Mouse (Mus musculus): ENCODE measurements at regions not wholly inside any gene's neighbourhood (a gene's known extent, or its start where the extent isn't known, plus 50 kb on each side); places are given as distances from the start of the nearest gene placed in this dataset.

DNA sequence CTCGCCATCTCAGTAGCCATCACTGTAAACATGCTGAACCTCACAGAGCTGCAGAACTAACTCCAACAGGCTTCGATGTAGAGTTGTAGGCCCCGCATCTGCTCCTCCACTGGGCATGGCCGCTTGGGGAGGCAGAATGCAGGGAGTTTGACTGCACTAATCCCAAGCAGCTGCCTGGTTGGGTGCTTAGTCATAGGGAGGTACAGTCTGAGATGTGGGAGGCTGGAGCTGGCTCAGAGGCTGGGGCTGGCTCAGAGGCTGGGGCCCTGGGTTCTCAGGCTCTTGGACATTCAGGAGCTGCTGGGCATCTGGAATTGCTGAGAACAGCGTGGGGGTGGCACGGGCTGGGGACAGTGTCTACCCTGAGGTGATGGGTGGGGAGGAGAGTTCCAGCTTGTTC is 143.6 kb upstream of the Pdzrn3 start:
- H3K36me3 ChIP-seq (replicated peaks; ENCODE audit: control insufficient read depth, insufficient read depth, low read depth): no peaks in the 10 kb centered on the region
- H3K27ac ChIP-seq: no peak overlapping the region
- H3K9ac ChIP-seq (replicated peaks): no peak overlapping the region
- H3K9me3 ChIP-seq (ENCODE audit: control insufficient read depth, low read length): no peaks in the 10 kb centered on the region
- peaks cover 0 to 4% of the 10 kb centered on the region in 2 experiments; a peak in 1 of 4 replicates for H3K4me1 ChIP-seq (replicated peaks; ENCODE audit: control insufficient read depth in 2 of 2, insufficient read depth in 2 of 2, low read length in 1 of 2)
- H3K4me3 ChIP-seq (ENCODE audit: insufficient read depth in 1 of 2, low read depth in 2 of 2, low read length in 2 of 2): no peak overlapping the region
- WGBS (ENCODE audit: insufficient replicate concordance): 67% methylated on average over 6 of the region's 6 CpGs
- no peak for ATAC-seq (ENCODE audit: insufficient read depth)
- no peak overlapping the region for H3K4me2 ChIP-seq (ENCODE audit: low read depth)
- DNase-seq (ENCODE audit: low read depth in 3 of 3, low spot score in 3 of 3): no peak
- TF ChIP-seq EP300 (IDR thresholded peaks at IDR 0.05; ENCODE audit: low read depth) (no peak), CTCF (IDR thresholded peaks at IDR 0.05; ENCODE audit: low read depth) (no peak)
- no peaks in the 10 kb centered on the region for H3K27me3 ChIP-seq (ENCODE audit: control insufficient read depth, insufficient read depth, low read length)

DNA sequence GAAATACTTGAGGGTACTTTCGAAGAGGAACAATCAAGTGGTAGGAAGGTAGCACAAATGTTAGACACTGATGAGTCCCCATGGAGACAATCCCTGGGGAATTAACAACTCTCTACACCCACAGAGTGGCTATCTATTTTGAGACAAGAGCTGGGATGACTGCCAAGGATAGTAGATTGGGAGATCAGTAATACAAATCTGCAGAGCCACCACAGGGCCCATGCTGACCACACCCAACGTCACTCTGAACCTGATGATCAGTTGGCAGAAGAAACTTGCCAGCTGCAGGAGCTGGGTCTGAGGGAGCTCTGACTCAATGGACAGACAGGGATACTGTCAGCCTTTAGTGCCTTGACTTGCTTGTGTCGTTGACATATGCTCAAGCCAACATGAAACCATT is 143.1 kb upstream of the Pdzrn3 start:
- WGBS (ENCODE audit: insufficient replicate concordance): 45% methylated on average over 3 of the region's 3 CpGs
- no peaks in the 10 kb centered on the region for H3K27me3 ChIP-seq (ENCODE audit: control insufficient read depth, insufficient read depth, low read length)

DNA sequence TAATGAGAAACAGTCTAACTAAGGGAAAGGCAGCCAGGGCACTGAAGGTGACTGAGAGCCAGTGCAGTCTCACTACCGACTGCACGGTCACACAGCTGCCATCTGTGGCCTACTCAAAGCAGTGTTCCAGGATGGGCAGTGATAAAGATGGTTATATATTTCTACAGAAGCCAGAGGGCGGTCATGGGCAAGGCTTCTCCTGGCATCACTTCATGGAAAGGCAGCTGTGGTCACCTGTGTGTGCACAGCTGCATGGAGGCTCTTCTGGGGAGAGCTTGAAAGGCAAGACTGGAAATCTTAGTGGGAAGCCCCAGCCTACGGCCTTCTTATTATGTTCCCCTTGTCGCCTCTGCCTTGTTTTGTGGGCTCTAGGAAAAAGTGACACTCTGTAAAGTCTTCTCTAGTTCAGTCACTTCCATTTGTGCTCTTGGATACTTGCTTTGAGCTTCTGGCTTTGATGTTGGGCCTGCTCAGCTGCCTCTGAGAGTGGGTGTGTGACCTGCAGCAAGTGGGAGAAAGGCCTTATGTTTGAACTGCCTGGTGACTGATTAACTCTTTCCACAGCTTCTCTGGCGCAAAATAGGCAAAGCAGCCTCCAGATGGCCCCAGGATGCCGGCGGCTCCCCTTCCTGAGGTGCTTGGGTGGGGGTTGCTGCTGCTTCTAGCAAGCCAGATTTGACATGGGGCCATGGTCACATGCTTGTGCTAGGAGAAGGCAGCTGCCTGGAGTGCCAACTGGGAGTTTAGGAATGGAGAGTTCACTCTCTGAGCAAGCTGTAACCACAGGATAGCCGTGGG is 141.4 kb upstream of the Pdzrn3 start:
- no peak overlapping the region for H3K4me3 ChIP-seq (ENCODE audit: insufficient read depth in 1 of 2, low read depth in 2 of 2, low read length in 2 of 2)
- H3K27ac ChIP-seq: no peak overlapping the region
- no peaks in the 10 kb centered on the region for H3K9me3 ChIP-seq (ENCODE audit: control insufficient read depth, low read length)
- no peaks in the 10 kb centered on the region for H3K27me3 ChIP-seq (ENCODE audit: control insufficient read depth, insufficient read depth, low read length)
- ATAC-seq (ENCODE audit: insufficient read depth) (no peak), DNase-seq (ENCODE audit: low read depth in 3 of 3, low spot score in 3 of 3) (no peak)
- TF ChIP-seq CTCF (IDR thresholded peaks at IDR 0.05; ENCODE audit: low read depth) (no peak), EP300 (IDR thresholded peaks at IDR 0.05; ENCODE audit: low read depth) (no peak)
- H3K36me3 ChIP-seq (replicated peaks; ENCODE audit: control insufficient read depth, insufficient read depth, low read depth): no peaks in the 10 kb centered on the region
- WGBS (ENCODE audit: insufficient replicate concordance): 47% methylated on average over 9 of the region's 9 CpGs
- H3K4me1 ChIP-seq (replicated peaks; ENCODE audit: control insufficient read depth in 2 of 2, insufficient read depth in 2 of 2, low read length in 1 of 2): peaks cover 0 to 4% of the 10 kb centered on the region in 2 experiments; a peak in 1 of 4 replicates
- H3K4me2 ChIP-seq (ENCODE audit: low read depth): no peak overlapping the region
- H3K9ac ChIP-seq (replicated peaks): no peak overlapping the region

More for the DNA sequence above, 143.1 kb upstream of the Pdzrn3 start:
- H3K9ac ChIP-seq (replicated peaks): no peak overlapping the region
- no peak for DNase-seq (ENCODE audit: low read depth in 3 of 3, low spot score in 3 of 3)
- H3K4me2 ChIP-seq (ENCODE audit: low read depth): no peak overlapping the region
- peaks cover 0 to 4% of the 10 kb centered on the region in 2 experiments; a peak in 1 of 4 replicates for H3K4me1 ChIP-seq (replicated peaks; ENCODE audit: control insufficient read depth in 2 of 2, insufficient read depth in 2 of 2, low read length in 1 of 2)
- H3K9me3 ChIP-seq (ENCODE audit: control insufficient read depth, low read length): no peaks in the 10 kb centered on the region
- no peak overlapping the region for H3K27ac ChIP-seq
- TF ChIP-seq CTCF (IDR thresholded peaks at IDR 0.05; ENCODE audit: low read depth): no peak
- TF ChIP-seq EP300 (IDR thresholded peaks at IDR 0.05; ENCODE audit: low read depth): no peak
- no peaks in the 10 kb centered on the region for H3K36me3 ChIP-seq (replicated peaks; ENCODE audit: control insufficient read depth, insufficient read depth, low read depth)
- ATAC-seq (ENCODE audit: insufficient read depth): no peak
- no peak overlapping the region for H3K4me3 ChIP-seq (ENCODE audit: insufficient read depth in 1 of 2, low read depth in 2 of 2, low read length in 2 of 2)

DNA sequence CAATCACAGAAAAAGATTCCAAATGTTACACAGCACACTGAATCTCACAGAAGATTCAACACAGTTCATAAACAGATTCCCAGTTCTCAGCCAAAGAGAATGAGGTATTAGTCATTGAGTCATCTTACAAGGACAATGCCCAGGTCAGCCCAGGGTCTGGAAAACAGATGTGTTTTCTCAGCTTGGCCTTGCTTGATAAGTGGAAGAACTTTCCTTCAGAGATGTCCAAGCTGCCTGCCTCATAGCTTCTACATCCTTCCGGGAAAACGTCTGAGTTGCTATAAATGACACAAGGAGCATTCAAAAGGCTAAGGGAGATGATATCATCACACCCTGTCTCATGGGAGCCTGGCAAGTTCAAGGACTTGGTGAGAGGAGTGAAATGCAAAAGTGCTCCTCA is 139.9 kb upstream of the Pdzrn3 start:
- Histone ChIP-seq H3K9ac (replicated peaks) (no peak overlapping the region), H3K27me3 (ENCODE audit: control insufficient read depth, insufficient read depth, low read length) (no peaks in the 10 kb centered on the region), H3K4me2 (ENCODE audit: low read depth) (no peak overlapping the region), H3K9me3 (ENCODE audit: control insufficient read depth, low read length) (no peaks in the 10 kb centered on the region), H3K4me3 (ENCODE audit: insufficient read depth in 1 of 2, low read depth in 2 of 2, low read length in 2 of 2) (no peak overlapping the region), H3K36me3 (replicated peaks; ENCODE audit: control insufficient read depth, insufficient read depth, low read depth) (no peaks in the 10 kb centered on the region), H3K27ac (no peak overlapping the region), H3K4me1 (replicated peaks; ENCODE audit: control insufficient read depth in 2 of 2, insufficient read depth in 2 of 2, low read length in 1 of 2) (peaks cover 0 to 4% of the 10 kb centered on the region in 2 experiments; a peak in 1 of 4 replicates)
- WGBS (ENCODE audit: insufficient replicate concordance): 44% methylated on average over 2 of the region's 2 CpGs
- DNase-seq (ENCODE audit: low read depth in 3 of 3, low spot score in 3 of 3): no peak
- no peak for TF ChIP-seq CTCF (IDR thresholded peaks at IDR 0.05; ENCODE audit: low read depth)
- no peak for TF ChIP-seq EP300 (IDR thresholded peaks at IDR 0.05; ENCODE audit: low read depth)
- no peak for ATAC-seq (ENCODE audit: insufficient read depth)

DNA sequence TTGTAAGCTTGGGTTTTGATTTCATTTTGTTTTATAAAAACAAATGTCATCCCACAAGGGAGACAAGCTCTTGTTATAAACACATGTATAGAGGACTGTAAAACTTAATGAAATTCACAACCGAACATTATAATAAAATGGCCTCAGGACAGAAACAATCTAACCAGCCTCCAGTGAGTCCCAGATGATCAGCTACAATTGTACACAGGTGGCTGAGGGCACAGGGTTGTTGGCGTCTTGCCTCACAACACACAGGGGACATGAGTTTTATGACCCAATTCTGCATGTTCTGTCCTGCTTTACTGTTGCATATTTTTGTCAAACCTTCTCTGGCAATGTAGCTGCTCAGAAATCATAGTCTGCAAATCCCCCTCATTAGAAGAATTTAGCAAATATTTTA is 136.0 kb upstream of the Pdzrn3 start:
- H3K9me3 ChIP-seq (ENCODE audit: control insufficient read depth, low read length): no peaks in the 10 kb centered on the region
- 56% methylated on average over 2 of the region's 2 CpGs for WGBS (ENCODE audit: insufficient replicate concordance)
- ATAC-seq (ENCODE audit: insufficient read depth) (no peak), DNase-seq (ENCODE audit: low read depth in 3 of 3, low spot score in 3 of 3) (no peak)
- no peak overlapping the region for H3K9ac ChIP-seq (replicated peaks)
- TF ChIP-seq CTCF (IDR thresholded peaks at IDR 0.05; ENCODE audit: low read depth): no peak
- no peak for TF ChIP-seq EP300 (IDR thresholded peaks at IDR 0.05; ENCODE audit: low read depth)
- no peak overlapping the region for H3K4me2 ChIP-seq (ENCODE audit: low read depth)
- no peak overlapping the region for H3K4me3 ChIP-seq (ENCODE audit: insufficient read depth in 1 of 2, low read depth in 2 of 2, low read length in 2 of 2)
- no peaks in the 10 kb centered on the region for H3K27me3 ChIP-seq (ENCODE audit: control insufficient read depth, insufficient read depth, low read length)
- 0 out of 4 replicates have a peak, but pooled peaks cover 0 to 2% of the 10 kb centered on the region in 2 experiments for H3K4me1 ChIP-seq (replicated peaks; ENCODE audit: control insufficient read depth in 2 of 2, insufficient read depth in 2 of 2, low read length in 1 of 2)
- no peak overlapping the region for H3K27ac ChIP-seq
- H3K36me3 ChIP-seq (replicated peaks; ENCODE audit: control insufficient read depth, insufficient read depth, low read depth): no peaks in the 10 kb centered on the region
